Mouse (Mus musculus) embryonic facial prominence, embryonic 15.5 days (tissue): Measurements from ENCODE around the gene Rab7. TPM values are rescaled to one million over a fixed set of nuclear protein-coding genes. Genes with fewer than 3 reads are reported as not detected.

Source experiments
- ATAC-seq: fragments of 200-750 bp; cut with Nextera tagmentation; 2 replicates; pipeline ENCODE4 v1.8.0; 2017; ENCODE audit warnings: low read depth, moderate TSS enrichment; ENCODE audit not compliant: insufficient number of reproducible peaks, low FRiP score, low TSS enrichment
- H3K27ac ChIP-seq: fragments of 300-500 bp; sonication (generic); replicated peaks from 2 replicates; pipeline ENCODE4 v1.5.1; 2015; ENCODE audit warnings: mild to moderate bottlenecking, inconsistent platforms
- H3K27me3 ChIP-seq: fragments of 300-500 bp; sonication (generic); 2 replicates; pipeline ENCODE4 v1.6.1; 2015; ENCODE audit warnings: inconsistent platforms
- H3K36me3 ChIP-seq: fragments of 300-500 bp; sonication (generic); 2 replicates; pipeline ENCODE4 v1.6.1; 2015; ENCODE audit warnings: mild to moderate bottlenecking, inconsistent platforms
- H3K4me1 ChIP-seq: fragments of 300-500 bp; sonication (generic); 2 replicates; pipeline ENCODE4 v1.6.1; 2015; ENCODE audit warnings: inconsistent platforms
- H3K4me2 ChIP-seq: fragments of 300-500 bp; sonication (generic); replicated peaks from 2 replicates; pipeline ENCODE4 v1.6.1; 2015; ENCODE audit warnings: mild to moderate bottlenecking, inconsistent platforms
- H3K4me3 ChIP-seq: fragments of 300-500 bp; sonication (generic); replicated peaks from 2 replicates; pipeline ENCODE4 v1.5.1; 2015; ENCODE audit warnings: mild to moderate bottlenecking, inconsistent platforms
- H3K9ac ChIP-seq: fragments of 300-500 bp; sonication (generic); 2 replicates; pipeline ENCODE4 v1.6.1; 2015; ENCODE audit warnings: inconsistent platforms
- H3K9me3 ChIP-seq: fragments of 300-500 bp; sonication (generic); replicated peaks from 2 replicates; pipeline ENCODE4 v1.6.1; 2016; ENCODE audit warnings: inconsistent platforms
- WGBS: fragments of 180-500 bp; shearing (Covaris S2); methylation state at CpG from one replicate; pipeline ENCODE4 v1.1.7; 2015; 5-methylcytosine and 5-hydroxymethylcytosine counted together
- polyA plus RNA-seq: library from polyadenylated mRNA; unstranded; fragments of >200 nt; fragmentation: Nextera tagmentation; extraction: Ambion mirVana; gene quantifications from 2 replicates; pipeline ENCODE4 v1.2.1, GENCODE M21; 2015

The Rab7 gene
- polyA plus RNA-seq, 1 experiment from 2014 or later: 225 TPM

- peaks cover 4% of the 10 kb centered on the region; the same call in 1 of the 2 replicates for H3K27me3 ChIP-seq
- H3K4me2 ChIP-seq: no peak overlapping the region
- no peak overlapping the region for H3K4me3 ChIP-seq
- H3K4me1 ChIP-seq: no peaks in the 10 kb centered on the region
- H3K27ac ChIP-seq: no peak overlapping the region
- no peaks in the 10 kb centered on the region for H3K36me3 ChIP-seq
- 56% methylated on average over 11 of the region's 11 CpGs for WGBS
- no peaks in the 10 kb centered on the region for H3K9me3 ChIP-seq
- no peak for ATAC-seq
- no peak overlapping the region for H3K9ac ChIP-seq
Observed at GRCm38 (mm10) chr6:88053228-88054080, 8.4 kb upstream of the Rab7 start.

GRCm38 (mm10) chr6:88051206-88051605 is 6.1 kb upstream of the Rab7 start:
- no peak overlapping the region for H3K4me3 ChIP-seq
- no peaks in the 10 kb centered on the region for H3K9me3 ChIP-seq
- H3K36me3 ChIP-seq: no peaks in the 10 kb centered on the region
- H3K27me3 ChIP-seq: peaks cover 4% of the 10 kb centered on the region; the same call in 1 of the 2 replicates
- H3K4me2 ChIP-seq: no peak overlapping the region
- no peak overlapping the region for H3K27ac ChIP-seq
- ATAC-seq: no peak
- no peaks in the 10 kb centered on the region for H3K4me1 ChIP-seq
- 88% methylated on average over 5 of the region's 5 CpGs for WGBS
- no peak overlapping the region for H3K9ac ChIP-seq

- no peaks in the 10 kb centered on the region for H3K36me3 ChIP-seq
- no peak for ATAC-seq
- H3K27me3 ChIP-seq: peaks cover 4% of the 10 kb centered on the region; the same call in 1 of the 2 replicates
- H3K4me1 ChIP-seq: peaks cover 4% of the 10 kb centered on the region
- no peaks in the 10 kb centered on the region for H3K9me3 ChIP-seq
- no peak overlapping the region for H3K4me3 ChIP-seq
- H3K4me2 ChIP-seq: no peak overlapping the region
- no peak overlapping the region for H3K9ac ChIP-seq
- WGBS: 73% methylated on average over 6 of the region's 6 CpGs
- no peak overlapping the region for H3K27ac ChIP-seq
Observed at GRCm38 (mm10) chr6:88049008-88049407, 3.9 kb upstream of the Rab7 start.

GRCm38 (mm10) chr6:88047853-88048252 is 2.8 kb upstream of the Rab7 start:
- Histone ChIP-seq H3K4me2 (no peak overlapping the region), H3K36me3 (no peaks in the 10 kb centered on the region), H3K4me1 (peaks cover 16% of the 10 kb centered on the region), H3K27me3 (peaks cover 4% of the 10 kb centered on the region; the same call in 1 of the 2 replicates), H3K9me3 (no peaks in the 10 kb centered on the region), H3K9ac (no peak overlapping the region), H3K27ac (no peak overlapping the region), H3K4me3 (no peak overlapping the region)
- no peak for ATAC-seq
- 78% methylated on average over 5 of the region's 5 CpGs for WGBS

- Histone ChIP-seq H3K4me2 (peak overlapping the region; percentile 77), H3K9me3 (no peaks in the 10 kb centered on the region), H3K36me3 (no peaks in the 10 kb centered on the region), H3K27me3 (peaks cover 4% of the 10 kb centered on the region; the same call in 1 of the 2 replicates), H3K4me1 (peaks cover 28% of the 10 kb centered on the region), H3K4me3 (peak overlapping the region; percentile 94), H3K27ac (no peak overlapping the region), H3K9ac (no peak overlapping the region)
- no peak; the same call in 1 of the 2 replicates for ATAC-seq
- 33% methylated on average over 3 of the region's 3 CpGs for WGBS
Observed at GRCm38 (mm10) chr6:88045406-88045766, 316 bp upstream of the Rab7 start.

- no peaks in the 10 kb centered on the region for H3K27me3 ChIP-seq
- no peaks in the 10 kb centered on the region for H3K9me3 ChIP-seq
- H3K9ac ChIP-seq: peak overlapping the region; percentile 95
- 3% methylated on average over 3 of the region's 3 CpGs for WGBS
- ATAC-seq: no peak
- peak overlapping the region; percentile 77 for H3K4me2 ChIP-seq
- no peaks in the 10 kb centered on the region for H3K36me3 ChIP-seq
- peaks cover 28% of the 10 kb centered on the region for H3K4me1 ChIP-seq
- peak overlapping the region; percentile 94 for H3K4me3 ChIP-seq
- H3K27ac ChIP-seq: peak overlapping the region; percentile 80; the same call in 1 of the 2 replicates
Observed at GRCm38 (mm10) chr6:88044234-88044576, 865 bp downstream of the Rab7 start.

GRCm38 (mm10) chr6:88042336-88042735 is 2.7 kb downstream of the Rab7 start:
- Histone ChIP-seq H3K27ac (no peak overlapping the region), H3K9ac (no peak overlapping the region), H3K4me2 (no peak overlapping the region), H3K4me1 (peaks cover 31% of the 10 kb centered on the region), H3K27me3 (no peaks in the 10 kb centered on the region), H3K9me3 (no peaks in the 10 kb centered on the region), H3K36me3 (peaks cover 3% of the 10 kb centered on the region; the same call in 1 of the 2 replicates), H3K4me3 (no peak overlapping the region)
- 92% methylated on average over 3 of the region's 3 CpGs for WGBS
- ATAC-seq: no peak

- H3K4me2 ChIP-seq: no peak overlapping the region
- H3K4me1 ChIP-seq: peaks cover 31% of the 10 kb centered on the region
- no peak overlapping the region for H3K9ac ChIP-seq
- H3K27me3 ChIP-seq: no peaks in the 10 kb centered on the region
- no peak overlapping the region for H3K4me3 ChIP-seq
- 74% methylated on average over 4 of the region's 4 CpGs for WGBS
- no peak overlapping the region for H3K27ac ChIP-seq
- H3K36me3 ChIP-seq: peaks cover 6% of the 10 kb centered on the region; the same call in 1 of the 2 replicates
- no peak for ATAC-seq
- H3K9me3 ChIP-seq: no peaks in the 10 kb centered on the region
Observed at GRCm38 (mm10) chr6:88041221-88041620, 3.8 kb downstream of the Rab7 start.

- Histone ChIP-seq H3K27me3 (no peaks in the 10 kb centered on the region), H3K9ac (no peak overlapping the region), H3K4me3 (no peak overlapping the region), H3K9me3 (no peaks in the 10 kb centered on the region), H3K4me2 (no peak overlapping the region), H3K36me3 (peaks cover 15% of the 10 kb centered on the region; the same call in 1 of the 2 replicates), H3K27ac (no peak overlapping the region), H3K4me1 (peaks cover 33% of the 10 kb centered on the region)
- WGBS: 93% methylated on average over 4 of the region's 4 CpGs
- ATAC-seq: no peak
Observed at GRCm38 (mm10) chr6:88039426-88039825, 5.6 kb downstream of the Rab7 start.

- Histone ChIP-seq H3K4me3 (no peak overlapping the region), H3K36me3 (peaks cover 15% of the 10 kb centered on the region; the same call in 1 of the 2 replicates), H3K9me3 (no peaks in the 10 kb centered on the region), H3K4me2 (no peak overlapping the region), H3K9ac (no peak overlapping the region), H3K27me3 (no peaks in the 10 kb centered on the region), H3K4me1 (peaks cover 14% of the 10 kb centered on the region), H3K27ac (no peak overlapping the region)
- no peak for ATAC-seq
- WGBS: 85% methylated on average over 4 of the region's 4 CpGs
Observed at GRCm38 (mm10) chr6:88037471-88038045, 7.5 kb downstream of the Rab7 start.

GRCm38 (mm10) chr6:88033504-88033903 is 11.6 kb downstream of the Rab7 start:
- H3K27me3 ChIP-seq: no peaks in the 10 kb centered on the region
- H3K9me3 ChIP-seq: no peaks in the 10 kb centered on the region
- H3K4me3 ChIP-seq: no peak overlapping the region
- H3K4me1 ChIP-seq: 0 out of 2 replicates have a peak, but pooled peaks cover 5% of the 10 kb centered on the region
- H3K4me2 ChIP-seq: no peak overlapping the region
- H3K9ac ChIP-seq: no peak overlapping the region
- H3K36me3 ChIP-seq: peaks cover 25% of the 10 kb centered on the region; the same call in 1 of the 2 replicates
- H3K27ac ChIP-seq: no peak overlapping the region
- WGBS: 97% methylated on average over 3 of the region's 3 CpGs
- ATAC-seq: no peak
